Mouse (Mus musculus): Measurements from ENCODE around the gene Nfia. TPM values are rescaled to one million over a fixed set of nuclear protein-coding genes. Genes with fewer than 3 reads are reported as not detected.

Nfia gene
- polyA plus RNA-seq, 1 experiment: 41.2 TPM

- peak in 1 of 2 experiments; percentile 27 for DNase-seq
- Histone ChIP-seq H3K27ac (ENCODE audit: insufficient read depth, low read length) (no peak overlapping the region; the same call in 1 of the 2 replicates), H3K27me3 (ENCODE audit: control insufficient read depth, insufficient read depth, low read length) (no peaks in the 10 kb centered on the region), H3K4me3 (replicated peaks; ENCODE audit: insufficient read depth, low read depth, low read length) (no peak overlapping the region), H3K4me1 (ENCODE audit: control insufficient read depth, insufficient read depth, low read length) (peaks cover 3% of the 10 kb centered on the region; the same call in 1 of the 2 replicates)
- TF ChIP-seq CTCF (IDR thresholded peaks at IDR 0.05; ENCODE audit: borderline replicate concordance, insufficient read depth, low read depth, low read length) (no peak), POLR2A (IDR thresholded peaks at IDR 0.05; ENCODE audit: borderline replicate concordance, insufficient read depth, low read length) (no peak)
- 33% methylated on average over 20 of the region's 20 CpGs for WGBS
Measured at GRCm38 (mm10) chr4:97775494-97776265, 3.1 kb downstream of the Nfia start.

GRCm38 (mm10) chr4:97776388-97777080, 4.0 kb downstream of the Nfia start:
- peaks cover 3% of the 10 kb centered on the region; the same call in 1 of the 2 replicates for H3K4me1 ChIP-seq (ENCODE audit: control insufficient read depth, insufficient read depth, low read length)
- DNase-seq: peak in 1 of 2 experiments; percentile 41
- TF ChIP-seq CTCF (IDR thresholded peaks at IDR 0.05; ENCODE audit: borderline replicate concordance, insufficient read depth, low read depth, low read length): no peak
- TF ChIP-seq POLR2A (IDR thresholded peaks at IDR 0.05; ENCODE audit: borderline replicate concordance, insufficient read depth, low read length): no peak
- no peaks in the 10 kb centered on the region for H3K27me3 ChIP-seq (ENCODE audit: control insufficient read depth, insufficient read depth, low read length)
- H3K4me3 ChIP-seq (replicated peaks; ENCODE audit: insufficient read depth, low read depth, low read length): peak overlapping the region; percentile 96
- 2% methylated on average over 10 of the region's 10 CpGs for WGBS
- peak overlapping the region; percentile 46; the same call in 1 of the 2 replicates for H3K27ac ChIP-seq (ENCODE audit: insufficient read depth, low read length)

GRCm38 (mm10) chr4:97777081-97777705, 4.7 kb downstream of the Nfia start:
- 1% methylated on average over 61 of the region's 77 CpGs for WGBS
- TF ChIP-seq CTCF (IDR thresholded peaks at IDR 0.05; ENCODE audit: borderline replicate concordance, insufficient read depth, low read depth, low read length) (no peak), POLR2A (IDR thresholded peaks at IDR 0.05; ENCODE audit: borderline replicate concordance, insufficient read depth, low read length) (no peak)
- peak overlapping the region; percentile 96 for H3K4me3 ChIP-seq (replicated peaks; ENCODE audit: insufficient read depth, low read depth, low read length)
- DNase-seq: peak; percentile 64 to 74
- peaks cover 3% of the 10 kb centered on the region; the same call in 1 of the 2 replicates for H3K4me1 ChIP-seq (ENCODE audit: control insufficient read depth, insufficient read depth, low read length)
- H3K27ac ChIP-seq (ENCODE audit: insufficient read depth, low read length): peak overlapping the region; percentile 97
- no peaks in the 10 kb centered on the region for H3K27me3 ChIP-seq (ENCODE audit: control insufficient read depth, insufficient read depth, low read length)

GRCm38 (mm10) chr4:97777706-97778176, 5.2 kb downstream of the Nfia start, which contains the start of gene E130114P18Rik:
E130114P18Rik (minus strand) TSS chr4:97778078.
- Histone ChIP-seq H3K4me3 (replicated peaks; ENCODE audit: insufficient read depth, low read depth, low read length) (peak within 1 kb of the TSS; percentile 96), H3K27ac (ENCODE audit: insufficient read depth, low read length) (peak within 1 kb of the TSS; percentile 97), H3K27me3 (ENCODE audit: control insufficient read depth, insufficient read depth, low read length) (no peaks in the 10 kb centered on the region), H3K4me1 (ENCODE audit: control insufficient read depth, insufficient read depth, low read length) (peaks cover 3% of the 10 kb centered on the region; the same call in 1 of the 2 replicates)
- peak; percentile 71 to 77 for DNase-seq
- TF ChIP-seq CTCF (IDR thresholded peaks at IDR 0.05; ENCODE audit: borderline replicate concordance, insufficient read depth, low read depth, low read length): no peak
- TF ChIP-seq POLR2A (IDR thresholded peaks at IDR 0.05; ENCODE audit: borderline replicate concordance, insufficient read depth, low read length): no peak; the same call in 1 of the 2 replicates
- WGBS: 1% methylated on average over 37 of the region's 37 CpGs

GRCm38 (mm10) chr4:97778211-97779002, 5.9 kb downstream of the Nfia start:
- under 1% methylated on average over 91 of the region's 94 CpGs for WGBS
- Histone ChIP-seq H3K27ac (ENCODE audit: insufficient read depth, low read length) (peak overlapping the region; percentile 97), H3K27me3 (ENCODE audit: control insufficient read depth, insufficient read depth, low read length) (no peaks in the 10 kb centered on the region), H3K4me1 (ENCODE audit: control insufficient read depth, insufficient read depth, low read length) (peaks cover 3% of the 10 kb centered on the region; the same call in 1 of the 2 replicates), H3K4me3 (replicated peaks; ENCODE audit: insufficient read depth, low read depth, low read length) (peak overlapping the region; percentile 96)
- peak; percentile 60 to 77 for DNase-seq
- TF ChIP-seq CTCF (IDR thresholded peaks at IDR 0.05; ENCODE audit: borderline replicate concordance, insufficient read depth, low read depth, low read length) (no peak), POLR2A (IDR thresholded peaks at IDR 0.05; ENCODE audit: borderline replicate concordance, insufficient read depth, low read length) (no peak)

- peaks cover 3% of the 10 kb centered on the region; the same call in 1 of the 2 replicates for H3K4me1 ChIP-seq (ENCODE audit: control insufficient read depth, insufficient read depth, low read length)
- peak overlapping the region; percentile 96 for H3K4me3 ChIP-seq (replicated peaks; ENCODE audit: insufficient read depth, low read depth, low read length)
- DNase-seq: no peak
- TF ChIP-seq CTCF (IDR thresholded peaks at IDR 0.05; ENCODE audit: borderline replicate concordance, insufficient read depth, low read depth, low read length): no peak
- TF ChIP-seq POLR2A (IDR thresholded peaks at IDR 0.05; ENCODE audit: borderline replicate concordance, insufficient read depth, low read length): no peak
- peak overlapping the region; percentile 97; the same call in 1 of the 2 replicates for H3K27ac ChIP-seq (ENCODE audit: insufficient read depth, low read length)
- no peaks in the 10 kb centered on the region for H3K27me3 ChIP-seq (ENCODE audit: control insufficient read depth, insufficient read depth, low read length)
- 4% methylated on average over 18 of the region's 18 CpGs for WGBS
Measured at GRCm38 (mm10) chr4:97779003-97779930, 6.7 kb downstream of the Nfia start.
